Mouse (Mus musculus): ENCODE data around the gene Olfr1419.
"Not testable (repeated sequence)": the region's sequence is repeated elsewhere in the genome, so short reads cannot be mapped to it uniquely, and the experiment has no call there.

Gene Olfr1419

DNA sequence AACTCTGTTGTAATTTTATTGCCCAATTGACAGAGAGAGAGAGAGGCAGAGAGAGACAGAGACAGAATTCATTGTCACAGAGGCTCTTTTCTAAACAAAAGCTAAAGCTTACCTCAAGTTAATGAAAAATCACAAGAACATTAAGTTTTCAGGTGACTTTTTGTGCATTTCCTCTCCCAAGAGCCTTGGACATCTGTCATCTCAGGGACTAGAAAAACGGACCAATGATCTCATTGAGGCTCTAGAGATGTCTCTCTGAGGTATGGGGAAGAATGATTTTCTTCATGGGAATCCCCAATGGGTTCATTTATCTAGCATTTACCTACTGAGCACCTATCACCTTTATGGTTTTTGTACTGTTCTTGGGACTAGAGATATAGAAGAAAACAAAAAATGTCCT, at the start of gene Olfr1419:
Olfr1419 (minus strand) TSS at position 101 of the 400 bp plus-strand sequence.
- no peak for DNase-seq (ENCODE audit: low spot score)

GRCm38 (mm10) chr19:11922515-11922914, 47.6 kb upstream of the Olfr1419 start:
- not testable (repeated sequence) for DNase-seq (ENCODE audit: low spot score)

DNA sequence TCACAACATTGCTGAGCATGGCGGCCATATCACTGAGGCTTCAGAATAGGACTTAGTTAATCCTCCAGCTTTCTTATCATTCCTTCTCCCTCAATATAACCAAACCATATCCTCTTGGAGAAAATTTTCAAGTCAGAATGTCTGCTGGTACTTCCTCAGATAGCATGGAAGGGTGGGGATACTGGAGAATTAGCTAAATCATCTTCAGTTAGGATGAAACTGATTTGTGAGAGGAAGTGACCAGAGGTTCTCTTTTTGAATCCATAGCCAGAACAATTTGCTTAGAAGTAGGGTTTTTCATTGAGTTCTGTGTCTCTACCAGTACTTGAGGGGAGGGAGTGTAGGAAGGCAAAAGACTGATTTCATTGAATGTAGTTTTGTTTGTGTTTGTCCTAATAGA, 47.2 kb upstream of the Olfr1419 start:
- DNase-seq (ENCODE audit: low spot score), result no peak

DNA sequence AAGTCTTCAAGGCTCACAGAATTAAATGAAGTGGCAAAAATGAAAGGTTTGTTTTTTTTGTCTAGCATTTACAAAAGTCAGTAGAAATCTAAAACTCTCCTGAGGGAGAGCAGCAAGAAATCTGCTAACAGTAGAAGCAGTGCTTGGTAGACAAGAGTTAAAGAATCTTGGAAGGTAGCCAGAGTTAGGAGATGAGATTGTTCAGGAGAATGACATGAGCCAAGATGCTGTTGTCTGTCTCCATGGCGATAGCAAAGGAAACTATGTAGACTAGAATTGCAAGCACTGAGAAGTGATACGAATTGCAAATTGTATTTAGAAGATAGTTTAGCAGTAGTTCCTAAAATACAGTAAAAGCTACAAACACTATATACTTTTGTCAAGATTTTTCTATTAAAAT, 40.9 kb upstream of the Olfr1419 start:
- no peak for DNase-seq (ENCODE audit: low spot score)

- no peak for DNase-seq (ENCODE audit: low spot score)
Measured at GRCm38 (mm10) chr19:11912533-11913121, 37.7 kb upstream of the Olfr1419 start.

DNA sequence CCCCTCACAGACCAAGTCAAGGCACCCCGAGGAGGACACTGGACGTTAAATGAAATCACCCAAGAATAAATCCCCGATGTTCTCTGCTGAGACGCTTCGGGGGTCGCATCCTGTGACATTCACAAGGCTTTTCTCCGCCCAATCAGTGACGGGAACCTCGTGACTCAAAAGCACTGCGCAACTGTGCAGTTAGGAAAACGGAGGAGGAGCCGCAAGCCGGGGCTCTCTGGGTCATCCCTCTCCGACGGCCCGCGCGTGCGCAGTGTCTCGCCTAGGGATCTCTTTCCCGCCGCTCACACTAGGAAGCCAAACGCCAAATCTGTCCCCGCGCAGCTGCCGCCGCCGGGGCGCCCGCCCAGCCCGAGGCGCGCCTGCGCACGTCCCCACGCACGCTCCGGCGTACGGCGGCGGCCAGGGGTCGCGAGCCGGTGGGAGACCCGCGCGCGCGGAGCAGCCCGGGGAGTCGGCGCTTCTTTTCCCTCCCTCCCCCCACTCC, 37.2 kb upstream of the Olfr1419 start, which contains the start of gene Patl1:
Patl1 (plus strand) TSS at position 363 of the 496 bp plus-strand sequence.
- peak; percentile 87 for DNase-seq (ENCODE audit: low spot score)

- no peak for DNase-seq (ENCODE audit: low spot score)
Measured at GRCm38 (mm10) chr19:11911603-11912002, 36.7 kb upstream of the Olfr1419 start.

GRCm38 (mm10) chr19:11911021-11911420, 36.1 kb upstream of the Olfr1419 start:
- no peak for DNase-seq (ENCODE audit: low spot score)

- no peak for DNase-seq (ENCODE audit: low spot score)
Measured at GRCm38 (mm10) chr19:11886265-11886664, 11.4 kb upstream of the Olfr1419 start, which contains the start of gene Olfr1420. Gene Olfr1420, plus strand, starts transcription at chr19:11886565.

DNA sequence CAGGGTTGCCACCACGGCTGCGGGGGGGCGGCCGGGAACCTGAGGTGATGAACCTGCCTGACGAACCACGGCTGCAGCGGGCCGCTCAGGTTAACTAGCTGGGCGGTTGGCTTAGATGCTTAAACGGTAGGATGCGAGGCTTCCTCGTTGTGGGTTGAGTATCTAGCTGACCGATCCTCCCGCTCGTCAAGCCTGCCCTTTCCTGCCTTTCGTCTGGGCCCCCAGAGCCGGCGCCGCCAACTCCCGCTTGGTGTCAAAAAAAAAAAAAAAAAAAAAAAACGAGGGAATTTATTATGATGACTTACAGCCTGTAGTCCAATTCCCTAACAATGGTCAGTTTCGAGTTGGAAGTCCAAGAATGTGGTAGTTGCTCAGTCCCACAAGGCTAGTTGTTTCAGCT, 3.5 kb upstream of the Olfr1419 start:
- not testable (repeated sequence) for DNase-seq (ENCODE audit: low spot score)

GRCm38 (mm10) chr19:11867837-11868236, 7.1 kb downstream of the Olfr1419 start:
- DNase-seq (ENCODE audit: low spot score), result no peak

DNA sequence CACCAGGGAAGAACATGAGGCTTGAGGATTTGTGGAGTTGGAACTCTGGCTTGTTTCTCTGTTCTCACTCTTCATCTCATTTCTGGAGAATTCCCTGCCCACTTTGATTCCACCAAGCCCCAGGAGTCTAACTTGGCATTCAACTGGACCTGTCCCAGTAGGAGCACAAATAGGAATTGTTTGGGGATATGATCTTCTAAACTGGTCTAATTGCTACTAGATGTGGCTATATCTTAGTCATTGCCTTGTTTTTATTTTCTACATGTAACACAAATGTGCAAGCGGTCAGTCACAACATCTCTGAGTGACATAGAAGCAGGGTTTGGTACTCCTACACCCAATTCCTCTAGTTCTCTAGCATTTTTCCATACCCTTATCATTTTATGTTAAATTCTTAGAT, 13.9 kb downstream of the Olfr1419 start, which contains the start of gene Olfr1418:
Olfr1418 (minus strand) TSS at position 101 of the 400 bp plus-strand sequence.
- no peak for DNase-seq (ENCODE audit: low spot score)

GRCm38 (mm10) chr19:11856506-11856905, 18.4 kb downstream of the Olfr1419 start:
- DNase-seq (ENCODE audit: low spot score), result no peak

- DNase-seq (ENCODE audit: low spot score), result no peak
Measured at GRCm38 (mm10) chr19:11854821-11855220, 20.1 kb downstream of the Olfr1419 start.

DNA sequence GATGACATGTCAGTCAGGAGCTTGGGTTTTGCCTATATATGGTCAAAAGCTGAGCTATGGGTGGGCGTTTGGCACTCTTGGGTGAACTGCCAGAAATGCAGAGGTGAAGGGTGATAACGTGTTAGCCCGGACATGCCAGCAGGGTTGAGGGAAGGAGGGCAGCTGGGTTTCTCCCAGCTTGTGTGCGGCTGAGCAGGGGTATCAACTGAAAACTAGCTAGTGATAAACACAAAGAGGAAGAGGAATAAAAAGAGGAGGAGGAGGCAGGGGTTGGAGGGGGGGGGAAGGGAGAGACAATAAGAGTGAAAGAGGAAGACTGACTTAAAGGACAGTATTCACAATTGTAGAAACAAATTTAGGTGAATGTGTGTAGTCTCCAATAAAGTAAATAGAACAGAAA, 22.3 kb downstream of the Olfr1419 start:
- DNase-seq (ENCODE audit: low spot score), result no peak

- no peak for DNase-seq (ENCODE audit: low spot score)
Measured at GRCm38 (mm10) chr19:11846333-11846732, 28.6 kb downstream of the Olfr1419 start.

- no peak for DNase-seq (ENCODE audit: low spot score)
Measured at GRCm38 (mm10) chr19:11839119-11839518, 35.8 kb downstream of the Olfr1419 start, which contains the start of gene Olfr1417. Gene Olfr1417, minus strand, starts transcription at chr19:11839219.

GRCm38 (mm10) chr19:11823346-11824065, 51.4 kb downstream of the Olfr1419 start:
- no peak for DNase-seq (ENCODE audit: low spot score)

GRCm38 (mm10) chr19:11820211-11820610, 54.7 kb downstream of the Olfr1419 start:
- no peak for DNase-seq (ENCODE audit: low spot score)

DNA sequence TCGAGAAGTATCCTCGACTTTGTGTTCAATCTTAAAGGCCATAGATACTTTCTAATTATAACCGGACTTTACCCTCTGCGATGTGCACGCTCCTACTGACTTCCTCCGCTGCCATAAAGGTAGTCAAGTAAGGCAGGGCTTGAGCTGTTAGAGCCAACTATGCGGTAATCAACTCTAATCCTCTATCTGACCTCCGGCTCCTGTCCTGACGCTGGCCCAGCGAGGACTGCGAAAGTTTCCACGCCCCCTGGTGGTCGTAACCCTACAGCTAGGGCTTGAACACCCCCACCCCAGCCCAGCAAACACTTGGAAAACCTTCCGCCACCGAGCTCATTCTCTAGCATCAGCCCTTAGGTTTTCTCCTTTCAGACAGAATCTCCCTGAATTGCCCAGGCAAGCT, 55.1 kb downstream of the Olfr1419 start:
- no peak for DNase-seq (ENCODE audit: low spot score)

GRCm38 (mm10) chr19:11819143-11819700, 55.7 kb downstream of the Olfr1419 start, which contains the start of gene Stx3:
Gene Stx3, minus strand, starts transcription at chr19:11819403.
- DNase-seq (ENCODE audit: low spot score), result no peak
